Mouse (Mus musculus): ENCODE measurements around the gene Gm8909.

DNA sequence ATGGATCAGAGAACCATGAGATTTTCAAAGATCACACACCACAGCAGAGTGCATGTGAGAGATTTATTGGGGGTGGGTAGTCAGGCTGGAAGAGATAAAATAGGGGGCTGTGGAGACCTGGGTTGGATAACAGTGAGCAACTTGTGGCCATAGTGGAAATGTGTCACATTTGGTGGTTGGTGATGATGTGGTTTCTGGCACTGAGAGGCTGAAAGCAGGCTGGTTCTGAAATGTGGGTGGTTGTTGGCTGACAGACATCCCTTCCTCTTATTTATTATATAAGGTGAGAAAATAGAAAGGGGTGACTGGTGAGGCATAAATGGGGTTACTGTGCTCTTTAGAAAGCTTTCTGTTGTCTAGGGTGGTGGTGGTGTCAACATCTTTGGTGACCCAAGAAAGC is 1.4 kb upstream of the Gm8909 start:
- no peak for TF ChIP-seq CTCF (IDR thresholded peaks at IDR 0.05; ENCODE audit: insufficient read depth, low read depth, low read length)
- TF ChIP-seq POLR2A (IDR thresholded peaks at IDR 0.05; ENCODE audit: insufficient read depth, low read depth, low read length): no peak

All from olfactory bulb, adult 2 months (tissue).